Mouse (Mus musculus) forebrain, postnatal 0 days (tissue): Measurements from ENCODE around the gene Dnmbp. TPM values are rescaled to one million over a fixed set of nuclear protein-coding genes. Genes with fewer than 3 reads are reported as not detected.

Source experiments
- ATAC-seq: fragments of 200-750 bp; cut with Nextera tagmentation; 2 replicates; pipeline ENCODE4 v1.8.0; 2017; ENCODE audit warnings: mild to moderate bottlenecking, moderate library complexity
- DNase-seq: peaks from one replicate; pipeline ENCODE4 v3.0.0-alpha.2; 2015
- H3K27ac ChIP-seq: fragments of 300-500 bp; sonication (generic); 2 replicates; pipeline ENCODE4 v1.5.1; 2014; ENCODE audit warnings: low read depth, mild to moderate bottlenecking, antibody characterized with exemption, low read length, moderate library complexity, mixed read lengths
- H3K27me3 ChIP-seq: fragments of 300-500 bp; sonication (generic); 2 replicates; pipeline ENCODE4 v1.6.1; 2014; ENCODE audit warnings: mild to moderate bottlenecking, low read length, mixed read lengths; ENCODE audit not compliant: insufficient read depth
- H3K36me3 ChIP-seq: fragments of 300-500 bp; sonication (generic); 2 replicates; pipeline ENCODE4 v1.6.1; 2014; ENCODE audit warnings: mild to moderate bottlenecking, moderate library complexity; ENCODE audit not compliant: insufficient read depth
- H3K4me1 ChIP-seq: fragments of 300-500 bp; sonication (generic); 2 replicates; pipeline ENCODE4 v1.6.1; 2014; ENCODE audit warnings: antibody characterized with exemption; ENCODE audit not compliant: insufficient read depth
- H3K4me2 ChIP-seq: fragments of 300-500 bp; sonication (generic); 2 replicates; pipeline ENCODE4 v1.6.1; 2014; ENCODE audit warnings: low read depth, mild to moderate bottlenecking, moderate library complexity
- H3K4me3 ChIP-seq: fragments of 300-500 bp; sonication (generic); 2 replicates; pipeline ENCODE4 v1.5.1; 2014; ENCODE audit warnings: low read depth, low read length, mixed read lengths
- H3K9ac ChIP-seq: fragments of 300-500 bp; sonication (generic); 2 replicates; pipeline ENCODE4 v1.6.1; 2014; ENCODE audit warnings: mild to moderate bottlenecking
- H3K9me3 ChIP-seq: fragments of 300-500 bp; sonication (generic); 2 replicates; pipeline ENCODE4 v1.6.1; 2016; ENCODE audit warnings: low read length
- CTCF ChIP-seq: sonication (generic); IDR thresholded peaks from 2 replicates; pipeline ENCODE4 v1.5.1; 2016; ENCODE audit warnings: antibody characterized with exemption, control low read depth, low read depth
- WGBS: fragments of 180-500 bp; shearing (Covaris S2); extraction: QIAGEN DNeasy Blood & Tissue Kit; methylation state at CpG from one replicate; pipeline ENCODE4 v1.1.7; 2014; 5-methylcytosine and 5-hydroxymethylcytosine counted together
- polyA plus RNA-seq: library from polyadenylated mRNA; unstranded; fragments of >200 nt; fragmentation: Nextera tagmentation; extraction: Ambion mirVana; gene quantifications from 2 replicates; pipeline ENCODE4 v1.2.1, GENCODE M21; 2015
- total RNA-seq: library from RNA; depleted of rRNA; stranded (reverse); fragments of >200 nt; gene quantifications from 2 replicates; pipeline ENCODE4 v1.2.3, GENCODE M21; 2014

Gene Dnmbp
- total and polyA plus RNA-seq, 2 experiments from 2014 or later, result 5.2 to 12.7 TPM

- Histone ChIP-seq H3K4me2 (no peak overlapping the region), H3K27ac (no peak overlapping the region), H3K27me3 (no peaks in the 10 kb centered on the region), H3K4me3 (no peak overlapping the region), H3K9ac (no peak overlapping the region), H3K9me3 (no peaks in the 10 kb centered on the region), H3K36me3 (peaks cover 32% of the 10 kb centered on the region), H3K4me1 (no peaks in the 10 kb centered on the region)
- TF ChIP-seq CTCF, result no peak
- ATAC-seq (no peak), DNase-seq (no peak)
- WGBS, result 75% methylated on average over 6 of the region's 6 CpGs
These were observed 82.6 kb downstream of the Dnmbp start for GRCm38 (mm10) chr19:43857347-43857746.

GRCm38 (mm10) chr19:43852837-43853545, 87.0 kb downstream of the Dnmbp start:
- H3K9me3 ChIP-seq, result no peaks in the 10 kb centered on the region
- ATAC-seq (no peak), DNase-seq (no peak)
- no peak overlapping the region for H3K27ac ChIP-seq
- peak; percentile 57 for TF ChIP-seq CTCF
- no peaks in the 10 kb centered on the region for H3K27me3 ChIP-seq
- WGBS, result 84% methylated on average over 7 of the region's 7 CpGs
- no peaks in the 10 kb centered on the region for H3K4me1 ChIP-seq
- no peak overlapping the region for H3K9ac ChIP-seq
- no peak overlapping the region for H3K4me3 ChIP-seq
- no peak overlapping the region for H3K4me2 ChIP-seq
- peaks cover 52% of the 10 kb centered on the region for H3K36me3 ChIP-seq

- Histone ChIP-seq H3K4me1 (no peaks in the 10 kb centered on the region), H3K27ac (no peak overlapping the region), H3K9ac (no peak overlapping the region), H3K36me3 (peaks cover 61% of the 10 kb centered on the region), H3K4me2 (no peak overlapping the region), H3K4me3 (no peak overlapping the region), H3K27me3 (no peaks in the 10 kb centered on the region), H3K9me3 (no peaks in the 10 kb centered on the region)
- no peak for DNase-seq
- no peak for ATAC-seq
- no peak for TF ChIP-seq CTCF
- WGBS, result 78% methylated on average over 21 of the region's 21 CpGs
These were observed 87.9 kb downstream of the Dnmbp start for GRCm38 (mm10) chr19:43851996-43852630.

- no peaks in the 10 kb centered on the region for H3K4me1 ChIP-seq
- H3K27me3 ChIP-seq, result no peaks in the 10 kb centered on the region
- H3K9ac ChIP-seq, result no peak overlapping the region
- no peak overlapping the region for H3K27ac ChIP-seq
- no peaks in the 10 kb centered on the region for H3K9me3 ChIP-seq
- no peak for ATAC-seq
- no peak overlapping the region for H3K4me2 ChIP-seq
- H3K4me3 ChIP-seq, result no peak overlapping the region
- WGBS, result 92% methylated on average over 11 of the region's 11 CpGs
- peaks cover 59% of the 10 kb centered on the region for H3K36me3 ChIP-seq
- no peak for DNase-seq
- TF ChIP-seq CTCF, result no peak
These were observed 90.0 kb downstream of the Dnmbp start for GRCm38 (mm10) chr19:43850026-43850425.

- no peak overlapping the region for H3K27ac ChIP-seq
- H3K4me1 ChIP-seq, result no peaks in the 10 kb centered on the region
- no peak overlapping the region for H3K4me3 ChIP-seq
- H3K9me3 ChIP-seq, result no peaks in the 10 kb centered on the region
- no peak overlapping the region for H3K4me2 ChIP-seq
- H3K27me3 ChIP-seq, result no peaks in the 10 kb centered on the region
- ATAC-seq (no peak), DNase-seq (no peak)
- H3K36me3 ChIP-seq, result peaks cover 44% of the 10 kb centered on the region
- H3K9ac ChIP-seq, result no peak overlapping the region
- TF ChIP-seq CTCF, result no peak
- 96% methylated on average over 15 of the region's 15 CpGs for WGBS
These were observed 92.0 kb downstream of the Dnmbp start for GRCm38 (mm10) chr19:43847966-43848365.

GRCm38 (mm10) chr19:43847056-43847455, 92.9 kb downstream of the Dnmbp start:
- no peak for TF ChIP-seq CTCF
- no peaks in the 10 kb centered on the region for H3K9me3 ChIP-seq
- ATAC-seq (no peak), DNase-seq (no peak)
- H3K27me3 ChIP-seq, result no peaks in the 10 kb centered on the region
- no peak overlapping the region for H3K9ac ChIP-seq
- H3K36me3 ChIP-seq, result peaks cover 42% of the 10 kb centered on the region
- H3K27ac ChIP-seq, result no peak overlapping the region
- 81% methylated on average over 15 of the region's 15 CpGs for WGBS
- no peak overlapping the region for H3K4me3 ChIP-seq
- H3K4me1 ChIP-seq, result no peaks in the 10 kb centered on the region
- no peak overlapping the region for H3K4me2 ChIP-seq

- 72% methylated on average over 7 of the region's 7 CpGs for WGBS
- Histone ChIP-seq H3K9me3 (no peaks in the 10 kb centered on the region), H3K36me3 (peaks cover 31% of the 10 kb centered on the region), H3K4me2 (no peak overlapping the region), H3K27ac (no peak overlapping the region), H3K27me3 (no peaks in the 10 kb centered on the region), H3K9ac (no peak overlapping the region), H3K4me1 (no peaks in the 10 kb centered on the region), H3K4me3 (no peak overlapping the region)
- no peak for DNase-seq
- peak; percentile 36; the same call in 1 of the 2 replicates for ATAC-seq
- no peak for TF ChIP-seq CTCF
These were observed 94.6 kb downstream of the Dnmbp start for GRCm38 (mm10) chr19:43845331-43845908.
